Mouse (Mus musculus) hindbrain, embryonic 14.5 days (tissue): ENCODE measurements at regions not wholly inside any gene's neighbourhood (a gene's known extent, or its start where the extent isn't known, plus 50 kb on each side); places are given as distances from the start of the nearest gene placed in this dataset.

ENCODE experiments used
- ATAC-seq: fragments of 200-750 bp; cut with Nextera tagmentation; 2 replicates; pipeline ENCODE4 v1.8.0; 2017; ENCODE audit warnings: moderate number of reproducible peaks, mild to moderate bottlenecking, moderate TSS enrichment, moderate library complexity; ENCODE audit not compliant: low FRiP score
- DNase-seq: peaks from one replicate; pipeline ENCODE4 v3.0.0-alpha.2; 2015; ENCODE audit warnings: low spot score
- H3K27ac ChIP-seq: fragments of 300-500 bp; sonication (generic); 2 replicates; pipeline ENCODE4 v1.5.1; 2014; ENCODE audit warnings: mild to moderate bottlenecking, moderate library complexity
- H3K27me3 ChIP-seq: fragments of 300-500 bp; sonication (generic); 2 replicates; pipeline ENCODE4 v1.6.1; 2014; ENCODE audit warnings: mild to moderate bottlenecking, low read length, mixed read lengths; ENCODE audit not compliant: control insufficient read depth, insufficient read depth
- H3K36me3 ChIP-seq: fragments of 300-500 bp; sonication (generic); replicated peaks from 2 replicates; pipeline ENCODE4 v1.6.1; 2014; ENCODE audit not compliant: control insufficient read depth, insufficient read depth
- H3K4me1 ChIP-seq: fragments of 300-500 bp; sonication (generic); replicated peaks from 2 replicates; pipeline ENCODE4 v1.6.1; 2014; ENCODE audit warnings: antibody characterized with exemption, low read length, mixed read lengths; ENCODE audit not compliant: control insufficient read depth, insufficient read depth
- H3K4me2 ChIP-seq: fragments of 300-500 bp; sonication (generic); replicated peaks from 2 replicates; pipeline ENCODE4 v1.6.1; 2014; ENCODE audit warnings: mild to moderate bottlenecking, moderate library complexity
- H3K4me3 ChIP-seq: fragments of 300-500 bp; sonication (generic); replicated peaks from 2 replicates; pipeline ENCODE4 v1.5.1; 2014; ENCODE audit warnings: mild to moderate bottlenecking, low read length
- H3K9ac ChIP-seq: fragments of 300-500 bp; sonication (generic); 2 replicates; pipeline ENCODE4 v1.6.1; 2014
- H3K9me3 ChIP-seq: fragments of 300-500 bp; sonication (generic); 2 replicates; pipeline ENCODE4 v1.6.1; 2016; ENCODE audit warnings: low read length; ENCODE audit not compliant: control insufficient read depth
- WGBS: fragments of 180-500 bp; shearing (Covaris S2); extraction: QIAGEN DNeasy Blood & Tissue Kit; methylation state at CpG from one replicate; pipeline ENCODE4 v1.1.7; 2014; 5-methylcytosine and 5-hydroxymethylcytosine counted together

DNA sequence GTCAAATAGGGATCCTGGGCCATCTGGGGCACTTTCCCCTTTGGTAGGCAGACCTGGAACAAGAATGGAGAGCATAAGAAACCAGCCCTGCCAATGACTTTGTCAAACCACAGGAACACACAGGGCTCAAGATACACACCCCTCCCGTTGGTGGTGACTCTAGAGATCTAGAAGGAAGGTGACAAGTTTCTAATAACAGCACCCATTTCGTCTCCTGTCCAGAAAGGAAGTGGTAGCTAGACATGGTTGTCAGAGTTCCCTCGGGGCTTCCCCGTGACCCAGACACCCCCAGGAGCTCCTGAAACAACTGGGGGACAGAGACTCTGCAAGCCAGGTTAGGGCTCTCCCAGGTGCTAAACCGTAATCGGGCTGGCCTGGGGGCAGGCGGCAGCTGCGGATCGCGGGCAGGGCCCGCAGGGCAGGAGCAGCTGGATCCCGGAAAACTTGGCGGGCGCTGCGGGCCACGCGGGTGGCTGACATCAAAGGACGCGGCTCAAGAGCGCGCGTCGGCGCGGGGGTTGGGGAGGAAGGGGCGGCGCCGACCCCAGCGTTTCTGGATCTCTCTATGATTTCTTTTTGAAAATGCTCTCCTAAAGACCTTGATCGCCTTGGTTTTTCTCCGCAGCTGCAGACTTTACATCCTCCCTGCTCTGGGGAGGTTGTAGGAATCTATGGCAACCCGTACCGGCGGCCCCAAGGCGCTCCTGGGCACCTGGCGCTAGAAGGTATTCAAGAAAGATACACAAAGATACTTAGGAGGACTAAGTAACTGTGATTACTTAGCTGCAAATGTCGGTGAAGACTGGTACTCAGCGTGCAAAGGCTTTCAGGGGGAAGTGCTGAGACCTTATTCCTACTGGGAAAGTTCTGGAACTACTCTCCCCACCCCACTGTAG is 92.1 kb downstream of the Foxi3 start:
- ATAC-seq (peak; percentile 48; the same call in 1 of the 2 replicates), DNase-seq (peak; percentile 35)
- Histone ChIP-seq H3K9ac (peak overlapping the region; percentile 49), H3K4me3 (peak overlapping the region; percentile 41), H3K27ac (no peak overlapping the region), H3K27me3 (peaks cover 8% of the 10 kb centered on the region; the same call in 1 of the 2 replicates), H3K4me1 (peaks cover 8% of the 10 kb centered on the region; the same call in 1 of the 2 replicates), H3K4me2 (peak overlapping the region; percentile 80), H3K36me3 (no peaks in the 10 kb centered on the region), H3K9me3 (no peaks in the 10 kb centered on the region)
- WGBS, result 3% methylated on average over 38 of the region's 38 CpGs

DNA sequence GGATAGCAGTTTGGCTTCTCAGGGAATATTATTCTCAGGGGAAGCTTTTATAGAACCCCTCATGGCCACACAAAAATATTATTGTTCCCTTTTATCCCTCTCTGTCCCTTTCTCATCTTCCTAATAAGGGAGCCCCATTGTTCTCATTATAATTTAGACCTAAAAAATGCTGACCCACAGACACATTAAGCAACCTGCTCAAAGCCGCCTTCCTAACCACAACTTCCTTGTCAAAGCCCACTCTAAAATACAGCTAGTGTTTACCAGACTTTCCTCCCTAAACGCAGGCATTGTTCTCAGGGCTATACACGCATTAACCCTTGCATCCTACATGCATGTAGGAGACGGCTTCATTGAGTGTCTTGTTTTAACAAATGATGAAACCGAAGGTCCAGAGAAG is 93.9 kb downstream of the Foxi3 start:
- Histone ChIP-seq H3K4me2 (no peak overlapping the region), H3K4me3 (no peak overlapping the region), H3K27me3 (peaks cover 8% of the 10 kb centered on the region; the same call in 1 of the 2 replicates), H3K9ac (no peak overlapping the region), H3K4me1 (peaks cover 8% of the 10 kb centered on the region; the same call in 1 of the 2 replicates), H3K9me3 (no peaks in the 10 kb centered on the region), H3K27ac (no peak overlapping the region), H3K36me3 (no peaks in the 10 kb centered on the region)
- ATAC-seq (no peak), DNase-seq (no peak)
- 56% methylated on average over 5 of the region's 5 CpGs for WGBS

DNA sequence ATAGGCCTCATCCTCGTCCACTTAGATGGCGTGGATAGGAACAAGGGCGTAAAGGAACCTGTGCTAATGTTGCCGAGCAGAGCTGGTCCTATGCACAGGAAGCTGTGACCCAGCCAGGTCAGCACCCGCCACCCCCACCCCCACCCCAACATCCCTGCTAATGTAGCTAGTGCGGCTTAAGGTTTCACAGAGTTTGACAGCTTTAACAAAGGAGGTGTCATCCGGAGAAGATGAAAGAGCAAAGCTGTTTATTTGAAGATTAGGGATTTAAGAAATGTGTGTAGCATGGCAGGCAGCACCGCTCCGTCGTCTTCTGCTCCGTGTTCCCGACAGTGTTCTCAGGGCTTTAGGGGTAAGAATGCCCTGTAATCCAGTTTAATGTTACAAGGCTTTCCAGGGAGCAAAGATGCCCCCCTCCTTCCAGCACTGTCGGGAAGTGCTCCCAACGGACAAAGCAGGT is 93.5 kb downstream of the Thnsl2 start:
- no peaks in the 10 kb centered on the region for H3K36me3 ChIP-seq
- peaks cover 8% of the 10 kb centered on the region; the same call in 1 of the 2 replicates for H3K27me3 ChIP-seq
- H3K4me3 ChIP-seq, result no peak overlapping the region
- peaks cover 8% of the 10 kb centered on the region; the same call in 1 of the 2 replicates for H3K4me1 ChIP-seq
- DNase-seq (no peak), ATAC-seq (no peak)
- H3K27ac ChIP-seq, result no peak overlapping the region
- WGBS, result 21% methylated on average over 14 of the region's 14 CpGs
- H3K9me3 ChIP-seq, result no peaks in the 10 kb centered on the region
- no peak overlapping the region for H3K4me2 ChIP-seq
- no peak overlapping the region for H3K9ac ChIP-seq

DNA sequence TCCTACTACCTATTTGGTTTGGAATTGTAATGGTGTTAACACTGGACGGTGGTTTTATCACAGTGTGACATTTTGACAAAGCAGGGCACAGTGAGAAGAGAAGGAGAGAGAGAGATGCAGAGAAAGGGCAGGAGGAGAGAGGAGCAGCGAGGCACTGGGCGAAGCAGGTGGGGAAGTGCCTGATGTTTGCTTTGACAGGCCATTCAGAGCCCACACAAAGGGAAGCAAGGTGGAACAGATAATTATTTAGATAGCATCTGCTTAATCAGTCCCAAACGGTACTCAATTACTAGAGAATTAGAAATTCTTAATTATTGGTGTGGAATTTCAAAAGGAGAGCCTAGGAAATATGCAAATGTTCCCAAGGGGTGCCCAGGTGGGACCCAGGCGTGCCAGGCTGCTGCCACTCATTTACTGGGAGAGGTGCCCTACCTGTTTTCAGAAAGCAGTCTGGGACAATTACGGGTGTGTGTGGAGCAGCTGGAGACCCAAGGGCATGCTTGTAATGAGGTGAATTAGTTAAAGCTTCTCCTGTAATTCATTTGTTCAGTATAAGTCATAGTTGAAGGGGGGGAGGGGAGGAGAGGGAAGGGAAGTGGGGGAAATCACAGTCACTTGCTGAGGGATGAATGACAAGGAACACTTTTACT is 86.9 kb downstream of the Thnsl2 start:
- Histone ChIP-seq H3K9me3 (no peaks in the 10 kb centered on the region), H3K9ac (no peak overlapping the region), H3K4me1 (0 out of 2 replicates have a peak, but pooled peaks cover 2% of the 10 kb centered on the region), H3K4me2 (no peak overlapping the region), H3K27ac (peak overlapping the region; percentile 32; the same call in 1 of the 2 replicates), H3K4me3 (no peak overlapping the region), H3K27me3 (no peaks in the 10 kb centered on the region), H3K36me3 (no peaks in the 10 kb centered on the region)
- DNase-seq (no peak), ATAC-seq (peak; percentile 75; the same call in 1 of the 2 replicates)
- WGBS, result 40% methylated on average over 6 of the region's 6 CpGs

DNA sequence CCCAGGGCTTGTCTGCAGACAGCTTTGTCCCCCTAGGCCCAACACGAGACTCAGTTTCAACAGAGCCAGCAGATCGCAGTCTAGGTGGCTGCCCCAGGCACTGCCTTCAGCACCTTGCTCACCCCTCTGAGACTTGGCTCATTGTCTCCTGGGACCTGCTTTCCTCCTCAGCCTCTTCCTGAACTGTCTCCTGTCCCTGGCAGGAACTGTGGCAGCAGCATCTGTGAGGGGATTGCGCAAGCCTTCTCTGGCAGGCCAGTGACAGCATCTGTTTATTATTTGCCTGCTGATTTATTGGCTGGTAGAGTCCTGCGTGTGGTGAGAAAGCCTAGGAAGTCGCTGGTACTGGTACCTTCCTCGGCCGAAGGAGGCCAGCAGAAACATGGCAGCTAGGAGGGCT is 84.1 kb downstream of the Thnsl2 start:
- Histone ChIP-seq H3K36me3 (no peaks in the 10 kb centered on the region), H3K4me2 (no peak overlapping the region), H3K27ac (no peak overlapping the region), H3K9me3 (no peaks in the 10 kb centered on the region), H3K4me1 (0 out of 2 replicates have a peak, but pooled peaks cover 2% of the 10 kb centered on the region), H3K27me3 (no peaks in the 10 kb centered on the region), H3K9ac (no peak overlapping the region), H3K4me3 (no peak overlapping the region)
- 72% methylated on average over 7 of the region's 7 CpGs for WGBS
- ATAC-seq (no peak), DNase-seq (no peak)

DNA sequence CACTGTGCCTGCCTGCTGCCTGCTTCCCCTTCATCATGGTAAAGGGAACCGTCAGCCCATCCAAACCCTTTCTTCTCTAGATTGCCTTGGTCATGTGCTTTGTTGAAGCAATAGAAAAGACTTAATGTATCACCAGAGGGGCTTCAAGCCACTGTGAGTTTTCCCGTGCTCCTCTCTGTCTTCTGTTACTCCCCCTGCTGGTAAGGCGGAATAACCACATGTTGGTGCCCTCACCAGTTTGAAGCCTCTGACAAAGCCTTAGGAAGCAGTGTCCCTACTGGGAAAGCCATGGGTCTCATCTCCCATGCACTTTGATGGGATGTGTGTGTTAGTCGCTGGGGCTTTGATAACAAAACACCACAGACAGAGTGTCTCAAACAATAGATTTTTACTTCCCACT is 81.3 kb downstream of the Thnsl2 start:
- H3K9me3 ChIP-seq, result no peaks in the 10 kb centered on the region
- ATAC-seq (no peak), DNase-seq (no peak)
- no peaks in the 10 kb centered on the region for H3K4me1 ChIP-seq
- WGBS, result 73% methylated on average over 4 of the region's 4 CpGs
- H3K9ac ChIP-seq, result no peak overlapping the region
- no peak overlapping the region for H3K4me3 ChIP-seq
- H3K36me3 ChIP-seq, result no peaks in the 10 kb centered on the region
- H3K4me2 ChIP-seq, result no peak overlapping the region
- H3K27ac ChIP-seq, result no peak overlapping the region
- no peaks in the 10 kb centered on the region for H3K27me3 ChIP-seq

DNA sequence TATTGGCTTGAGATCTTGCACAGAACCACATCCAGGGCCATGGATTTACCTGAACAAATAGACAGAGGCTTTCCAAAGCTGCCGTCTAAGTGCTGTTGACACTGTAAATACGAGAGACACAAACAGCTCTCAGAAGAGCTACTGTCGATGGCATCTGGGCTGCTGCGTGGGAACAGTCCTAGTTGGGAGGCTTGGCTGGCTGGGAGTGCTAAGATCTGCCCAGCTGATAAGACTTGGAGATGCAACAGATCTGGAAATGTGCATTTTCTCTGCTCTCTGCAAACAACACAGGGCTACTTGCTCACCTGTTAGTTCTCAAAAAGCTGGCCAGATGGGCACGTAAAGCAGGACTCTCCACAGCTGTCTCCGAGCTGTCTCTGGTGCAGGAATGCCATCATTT is 78.8 kb downstream of the Thnsl2 start:
- no peak for DNase-seq
- no peaks in the 10 kb centered on the region for H3K27me3 ChIP-seq
- no peak overlapping the region for H3K4me3 ChIP-seq
- no peaks in the 10 kb centered on the region for H3K9me3 ChIP-seq
- no peak overlapping the region for H3K4me2 ChIP-seq
- no peak for ATAC-seq
- no peak overlapping the region for H3K9ac ChIP-seq
- H3K4me1 ChIP-seq, result no peaks in the 10 kb centered on the region
- WGBS, result 81% methylated on average over 6 of the region's 6 CpGs
- no peak overlapping the region for H3K27ac ChIP-seq
- H3K36me3 ChIP-seq, result no peaks in the 10 kb centered on the region

DNA sequence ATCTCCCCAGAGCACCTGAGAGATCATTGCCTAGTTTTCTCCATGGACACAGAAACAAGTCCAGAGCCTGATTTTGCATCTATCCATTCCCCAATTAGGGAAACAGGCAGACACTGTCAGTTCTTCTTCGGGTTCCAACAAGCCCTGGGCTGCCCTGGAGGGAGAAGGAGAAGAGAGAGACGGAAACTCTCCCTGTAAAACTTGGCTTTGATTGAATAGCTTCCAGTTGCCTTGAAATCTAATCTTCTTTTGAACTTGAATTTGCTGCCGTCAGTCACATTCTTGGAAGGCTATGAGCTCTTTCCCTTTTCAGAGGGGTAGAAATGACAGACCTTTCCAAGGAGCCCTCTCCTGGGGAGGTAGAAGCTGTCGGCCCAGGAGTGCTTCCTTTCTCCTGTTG is 75.0 kb downstream of the Thnsl2 start:
- DNase-seq (no peak), ATAC-seq (no peak)
- Histone ChIP-seq H3K9ac (no peak overlapping the region), H3K36me3 (no peaks in the 10 kb centered on the region), H3K27me3 (no peaks in the 10 kb centered on the region), H3K9me3 (no peaks in the 10 kb centered on the region), H3K4me2 (no peak overlapping the region), H3K4me1 (no peaks in the 10 kb centered on the region), H3K27ac (no peak overlapping the region), H3K4me3 (no peak overlapping the region)
- WGBS, result 55% methylated on average over 4 of the region's 4 CpGs

DNA sequence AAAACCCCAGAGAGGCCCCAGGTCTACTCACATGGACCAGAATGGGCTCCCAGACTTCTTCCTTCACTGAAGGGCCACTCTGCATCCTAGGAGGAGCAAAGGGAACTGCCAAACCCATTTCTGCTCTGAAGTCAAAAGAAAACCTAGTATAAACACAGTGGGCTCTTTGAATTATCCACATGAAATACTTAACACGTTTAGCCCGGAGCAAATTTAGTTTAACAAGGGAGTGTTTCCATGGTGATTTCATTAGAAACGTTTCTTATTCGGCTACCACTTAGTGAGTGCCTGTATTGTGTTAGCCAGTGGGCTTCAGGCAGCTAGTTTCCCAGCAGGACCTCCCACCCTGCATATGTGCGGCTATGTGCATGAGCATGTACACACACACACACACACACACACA is 69.4 kb downstream of the Thnsl2 start:
- WGBS, result 15% methylated on average over 5 of the region's 5 CpGs
- no peak overlapping the region for H3K9ac ChIP-seq
- H3K36me3 ChIP-seq, result no peaks in the 10 kb centered on the region
- no peaks in the 10 kb centered on the region for H3K9me3 ChIP-seq
- H3K27me3 ChIP-seq, result no peaks in the 10 kb centered on the region
- no peak overlapping the region for H3K27ac ChIP-seq
- H3K4me2 ChIP-seq, result no peak overlapping the region
- H3K4me1 ChIP-seq, result no peaks in the 10 kb centered on the region
- peak; percentile 53 for DNase-seq
- H3K4me3 ChIP-seq, result no peak overlapping the region
- ATAC-seq, result peak; percentile 79
